Mouse (Mus musculus) E14TG2a.4 (cell line): ENCODE data around the gene Sema3g.

Source experiments
- CTCF ChIP-seq: conservative IDR thresholded peaks from 2 replicates; pipeline ENCODE4 v1.5.1; 2014; ENCODE audit warnings: low read length
- NANOG ChIP-seq: IDR thresholded peaks from 2 replicates; pipeline ENCODE4 v1.6.1; 2014; ENCODE audit warnings: borderline replicate concordance, low read length, mixed read lengths
- POU5F1 ChIP-seq: IDR thresholded peaks from 2 replicates; pipeline ENCODE4 v1.6.1; 2014; ENCODE audit warnings: low read length, borderline replicate concordance

DNA sequence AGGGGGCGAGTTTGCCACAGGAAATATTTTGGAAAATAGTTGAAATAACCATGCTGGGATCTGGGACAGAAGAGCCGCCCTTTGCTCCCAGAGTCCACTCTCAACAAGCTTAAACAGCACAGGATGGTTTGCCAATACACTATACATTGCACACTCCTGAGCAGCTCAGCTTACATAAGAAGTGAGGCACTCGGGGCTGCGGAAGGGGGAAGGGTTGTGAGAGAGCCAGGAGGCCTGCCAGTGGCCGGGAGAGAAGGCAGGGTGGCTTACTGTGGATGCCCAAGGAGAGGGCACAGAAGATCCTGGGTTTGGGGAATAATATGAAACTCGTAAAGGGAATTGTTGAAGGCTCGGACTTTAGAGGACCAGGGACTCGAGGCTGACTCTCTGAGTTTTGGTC is 3.8 kb upstream of the Sema3g start:
- no peak for TF ChIP-seq POU5F1
- no peak for TF ChIP-seq CTCF
- no peak for TF ChIP-seq NANOG
